Mouse (Mus musculus) spleen, adult 2 months (tissue): ENCODE data around the gene Smc3. TPM values are rescaled to one million over a fixed set of nuclear protein-coding genes. Genes with fewer than 3 reads are reported as not detected.

Source experiments
- DNase-seq, 2 experiments: peaks; one replicate each; pipeline versions ENCODE4 v3.0.0 to v3.0.0-alpha.2; 2012 to 2021; ENCODE audit warnings: low spot score in 2 of 2, low read depth in 1 of 2
- H3K27ac ChIP-seq: fragments of 200-500 bp; 2 replicates; pipeline ENCODE4 v1.5.1; 2012; ENCODE audit warnings: low read length, inconsistent platforms; ENCODE audit not compliant: insufficient read depth
- H3K27me3 ChIP-seq: fragments of 200-500 bp; 2 replicates; pipeline ENCODE4 v1.6.1; 2012; ENCODE audit warnings: mild to moderate bottlenecking, moderate library complexity, low read length, inconsistent platforms; ENCODE audit not compliant: control insufficient read depth, insufficient read depth
- H3K36me3 ChIP-seq: fragments of 200-500 bp; 2 replicates; pipeline ENCODE4 v1.6.1; 2012; ENCODE audit warnings: mild to moderate bottlenecking, low read length, inconsistent platforms; ENCODE audit not compliant: control insufficient read depth, insufficient read depth
- H3K4me1 ChIP-seq: fragments of 200-500 bp; 2 replicates; pipeline ENCODE4 v1.6.1; 2011; ENCODE audit warnings: inconsistent platforms; ENCODE audit not compliant: control insufficient read depth, insufficient read depth, insufficient read length
- H3K4me3 ChIP-seq: fragments of 200-500 bp; 2 replicates; pipeline ENCODE4 v1.5.1; 2011; ENCODE audit warnings: mild to moderate bottlenecking, inconsistent platforms; ENCODE audit not compliant: insufficient read depth, insufficient read length; ENCODE audit errors: extremely low read depth
- CTCF ChIP-seq: fragments of 200-500 bp; IDR thresholded peaks from 2 replicates; pipeline ENCODE4 v1.5.1; 2011; ENCODE audit warnings: mild to moderate bottlenecking, inconsistent platforms; ENCODE audit not compliant: insufficient read depth, insufficient read length, insufficient replicate concordance; ENCODE audit errors: extremely low read depth
- POLR2A ChIP-seq: fragments of 200-500 bp; IDR thresholded peaks from 2 replicates; pipeline ENCODE4 v1.6.1; 2011; ENCODE audit warnings: low read depth, low read length, inconsistent platforms
- WGBS: fragments of 180-500 bp; shearing (Covaris S2); methylation state at CpG from one replicate; pipeline ENCODE4 v1.1.7; 2018; 5-methylcytosine and 5-hydroxymethylcytosine counted together
- polyA plus RNA-seq: library from polyadenylated mRNA; depleted of rRNA; stranded (reverse); fragments of >200 nt; gene quantifications from 2 replicates; pipeline ENCODE4 v1.2.3, GENCODE M21; 2012

Gene Smc3
- polyA plus RNA-seq, 1 experiment: 3.6 TPM

DNA sequence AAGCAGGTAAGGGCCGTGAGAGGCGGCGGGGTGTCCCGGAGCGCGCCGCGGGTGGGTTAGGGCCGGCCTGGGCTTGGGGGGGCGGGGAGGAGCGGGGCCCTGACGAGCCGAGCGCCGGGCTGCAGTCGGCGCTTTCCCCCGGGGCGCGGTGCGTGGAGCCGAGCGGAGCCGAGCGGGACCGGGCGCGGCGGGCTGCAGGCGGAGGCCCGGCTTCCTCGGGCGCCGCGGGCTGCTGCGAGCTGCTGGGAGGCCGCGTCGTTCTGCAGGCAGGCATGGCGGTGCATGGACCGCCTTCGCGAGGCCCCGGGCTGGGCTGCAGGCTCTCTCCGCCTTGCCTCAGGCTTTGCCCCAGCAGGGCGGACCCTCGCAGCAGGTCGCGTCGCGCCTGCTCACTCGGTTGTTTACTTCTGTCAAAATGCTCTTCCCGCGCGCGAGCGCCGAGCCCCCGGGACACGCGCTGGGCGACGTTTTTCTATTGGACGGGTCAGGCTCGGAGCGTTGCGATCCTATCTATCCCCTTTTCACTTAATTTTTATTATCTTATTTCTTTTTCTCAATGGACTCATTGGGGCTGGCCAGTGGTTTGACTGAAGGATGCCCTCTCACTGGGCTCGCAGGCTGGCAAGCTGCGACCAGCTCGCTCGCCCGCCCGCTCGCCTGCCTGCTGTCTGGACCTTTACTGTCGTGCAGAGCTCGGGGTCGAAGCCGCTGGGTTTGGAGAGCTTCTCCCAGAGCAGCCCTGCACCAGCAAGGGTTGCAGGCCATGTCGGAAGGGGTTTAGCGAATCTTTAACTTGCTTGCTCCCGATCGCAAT, 558 bp downstream of the Smc3 start:
- Histone ChIP-seq H3K4me1 (no peaks in the 10 kb centered on the region; the same call in 1 of the 2 replicates), H3K27me3 (no peaks in the 10 kb centered on the region), H3K27ac (peak overlapping the region; percentile 95), H3K4me3 (peak overlapping the region; percentile 100), H3K36me3 (peaks cover 3% of the 10 kb centered on the region)
- TF ChIP-seq CTCF (no peak), POLR2A (no peak)
- DNase-seq: peak in 1 of 2 experiments; percentile 51
- under 1% methylated on average over 74 of the region's 82 CpGs for WGBS

GRCm38 (mm10) chr19:53601363-53601655, 1.1 kb downstream of the Smc3 start:
- Histone ChIP-seq H3K27me3 (no peaks in the 10 kb centered on the region), H3K4me3 (peak overlapping the region; percentile 100), H3K36me3 (peaks cover 3% of the 10 kb centered on the region), H3K27ac (peak overlapping the region; percentile 95; the same call in 1 of the 2 replicates), H3K4me1 (no peaks in the 10 kb centered on the region; the same call in 1 of the 2 replicates)
- no peak for DNase-seq
- TF ChIP-seq POLR2A: no peak
- TF ChIP-seq CTCF: no peak
- 7% methylated on average over 11 of the region's 11 CpGs for WGBS

- no peaks in the 10 kb centered on the region for H3K27me3 ChIP-seq
- no peak overlapping the region for H3K4me3 ChIP-seq
- TF ChIP-seq POLR2A: no peak
- no peak for TF ChIP-seq CTCF
- WGBS: 86% methylated on average over 6 of the region's 6 CpGs
- H3K4me1 ChIP-seq: no peaks in the 10 kb centered on the region
- no peak overlapping the region for H3K27ac ChIP-seq
- DNase-seq: no peak
- peaks cover 5% of the 10 kb centered on the region; the same call in 1 of the 2 replicates for H3K36me3 ChIP-seq
These were observed 8.7 kb downstream of the Smc3 start for GRCm38 (mm10) chr19:53608921-53609320.

GRCm38 (mm10) chr19:53621681-53622080, 21.5 kb downstream of the Smc3 start:
- no peak overlapping the region for H3K27ac ChIP-seq
- WGBS: 97% methylated on average over 13 of the region's 13 CpGs
- H3K4me3 ChIP-seq: no peak overlapping the region
- no peak for TF ChIP-seq POLR2A
- TF ChIP-seq CTCF: no peak
- H3K36me3 ChIP-seq: peaks cover 36% of the 10 kb centered on the region
- DNase-seq: no peak
- H3K4me1 ChIP-seq: no peaks in the 10 kb centered on the region
- no peaks in the 10 kb centered on the region for H3K27me3 ChIP-seq

DNA sequence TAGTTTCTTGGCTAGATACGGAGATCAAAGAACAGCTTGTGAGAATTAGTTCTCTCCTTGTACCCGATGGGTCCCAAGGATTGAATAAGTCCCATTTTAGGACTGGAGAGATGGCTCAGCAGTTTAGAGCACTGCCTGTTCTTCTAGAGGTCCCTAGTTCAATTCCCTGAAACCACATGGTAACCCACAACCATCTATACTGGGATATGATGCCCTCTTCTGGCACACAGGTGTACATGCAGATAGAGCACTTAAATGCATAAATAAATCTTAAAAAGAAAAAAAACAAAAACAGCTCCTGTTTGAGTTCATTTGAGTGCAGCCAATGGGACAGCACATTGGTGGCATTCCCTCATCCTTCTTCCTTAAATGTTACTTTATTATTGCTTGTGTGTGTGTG, 37.8 kb downstream of the Smc3 start:
- no peak for DNase-seq
- H3K27ac ChIP-seq: no peak overlapping the region
- WGBS: 89% methylated on average over 2 of the region's 2 CpGs
- H3K27me3 ChIP-seq: no peaks in the 10 kb centered on the region
- no peaks in the 10 kb centered on the region for H3K4me1 ChIP-seq
- peaks cover 38% of the 10 kb centered on the region for H3K36me3 ChIP-seq
- no peak for TF ChIP-seq POLR2A
- TF ChIP-seq CTCF: no peak
- no peak overlapping the region for H3K4me3 ChIP-seq

GRCm38 (mm10) chr19:53638727-53639126, 38.5 kb downstream of the Smc3 start:
- H3K4me1 ChIP-seq: no peaks in the 10 kb centered on the region
- DNase-seq: no peak
- H3K36me3 ChIP-seq: peaks cover 38% of the 10 kb centered on the region
- no peak overlapping the region for H3K27ac ChIP-seq
- H3K27me3 ChIP-seq: no peaks in the 10 kb centered on the region
- H3K4me3 ChIP-seq: no peak overlapping the region
- TF ChIP-seq POLR2A (no peak), CTCF (no peak)
- WGBS: 91% methylated on average over 8 of the region's 8 CpGs

DNA sequence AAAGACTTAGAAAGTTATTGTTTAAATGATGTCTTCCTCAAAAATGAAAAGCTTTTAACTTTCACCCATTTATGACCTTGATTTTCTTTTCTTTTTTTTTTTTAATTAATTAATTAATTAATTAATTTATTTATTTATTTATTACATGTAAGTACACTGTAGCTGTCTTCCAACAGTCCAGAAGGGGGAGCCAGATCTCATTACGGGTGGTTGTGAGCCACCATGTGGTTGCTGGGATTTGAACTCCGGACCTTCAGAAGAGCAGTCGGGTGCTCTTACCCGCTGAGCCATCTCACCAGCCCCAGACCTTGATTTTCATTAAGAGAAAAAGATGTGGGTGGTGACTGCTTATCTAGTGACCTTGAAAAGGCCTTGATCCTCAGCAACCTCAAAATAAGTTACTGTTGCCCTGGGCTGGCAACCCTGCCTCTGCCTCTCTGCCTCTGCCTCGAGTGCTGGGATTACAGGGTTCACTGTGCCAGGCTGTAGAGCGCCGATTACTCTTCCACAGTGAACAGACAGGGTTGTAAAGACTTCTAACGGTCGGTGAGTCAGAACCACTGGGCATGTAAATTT, 43.9 kb downstream of the Smc3 start:
- DNase-seq: no peak
- H3K4me3 ChIP-seq: no peak overlapping the region
- H3K4me1 ChIP-seq: no peaks in the 10 kb centered on the region
- peaks cover 35% of the 10 kb centered on the region for H3K36me3 ChIP-seq
- no peak overlapping the region for H3K27ac ChIP-seq
- TF ChIP-seq CTCF (no peak), POLR2A (no peak)
- H3K27me3 ChIP-seq: no peaks in the 10 kb centered on the region
- WGBS: 93% methylated on average over 9 of the region's 9 CpGs
